Mouse (Mus musculus): Measurements from ENCODE around the gene Spag17.

Spag17 gene

DNA sequence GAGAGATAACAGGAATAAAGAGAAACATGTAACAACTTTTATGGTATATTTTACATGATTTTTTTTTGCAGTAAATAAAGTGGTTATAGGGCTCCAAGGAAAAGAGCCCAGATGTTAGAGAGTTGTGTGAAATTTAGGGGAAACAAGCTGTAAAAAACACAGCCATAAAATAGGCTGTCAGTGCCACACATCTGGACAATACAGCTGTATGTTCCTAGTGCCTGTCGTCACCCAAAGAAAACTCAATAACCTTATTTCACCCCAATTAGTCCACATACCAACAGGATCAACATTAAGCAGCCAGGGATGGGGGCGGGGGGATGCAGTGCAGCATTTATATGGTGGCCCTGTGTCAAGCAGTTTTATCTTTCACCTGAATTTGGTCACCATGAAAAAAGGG is 81.1 kb downstream of the Spag17 start:
- no peak for DNase-seq

DNA sequence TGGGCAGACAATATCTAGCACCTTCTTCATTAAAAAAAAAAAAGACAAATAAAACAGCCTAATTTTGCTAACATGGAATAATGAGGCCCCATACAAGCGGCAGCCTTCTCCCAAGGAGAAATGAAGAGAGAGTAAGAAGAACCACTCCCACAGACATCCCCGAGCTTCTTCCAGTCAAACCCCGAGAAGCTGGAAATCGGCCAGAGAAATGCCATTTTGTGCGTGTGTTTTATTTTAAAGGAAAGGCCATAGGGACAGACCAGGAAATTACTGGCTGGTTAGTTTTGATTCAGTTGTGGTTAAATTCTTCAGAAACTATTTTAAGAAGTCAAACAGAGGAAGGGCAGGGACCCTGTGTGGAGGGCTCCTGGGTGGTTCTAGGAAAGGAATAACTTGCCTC is 85.6 kb downstream of the Spag17 start:
- no peak for DNase-seq

DNA sequence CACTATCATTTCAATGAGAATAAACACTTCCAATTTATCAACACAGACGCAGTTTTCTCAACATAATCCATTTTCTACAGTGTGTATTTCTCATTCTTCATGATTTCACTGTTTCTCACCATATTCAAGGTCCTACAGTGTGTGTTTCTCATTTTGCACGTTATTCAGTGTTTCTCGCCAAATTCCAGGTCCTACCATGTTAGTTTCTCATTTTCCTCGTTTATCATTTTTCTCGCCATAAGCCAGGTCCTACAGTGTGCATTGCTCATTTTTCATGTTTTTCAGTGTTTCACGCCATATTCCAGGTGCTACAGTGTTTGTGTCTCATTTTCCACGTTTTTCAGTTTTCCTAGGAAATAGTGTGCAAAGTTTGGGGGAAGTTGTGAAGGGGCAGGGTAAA is 95.8 kb downstream of the Spag17 start:
- DNase-seq, result no peak

DNA sequence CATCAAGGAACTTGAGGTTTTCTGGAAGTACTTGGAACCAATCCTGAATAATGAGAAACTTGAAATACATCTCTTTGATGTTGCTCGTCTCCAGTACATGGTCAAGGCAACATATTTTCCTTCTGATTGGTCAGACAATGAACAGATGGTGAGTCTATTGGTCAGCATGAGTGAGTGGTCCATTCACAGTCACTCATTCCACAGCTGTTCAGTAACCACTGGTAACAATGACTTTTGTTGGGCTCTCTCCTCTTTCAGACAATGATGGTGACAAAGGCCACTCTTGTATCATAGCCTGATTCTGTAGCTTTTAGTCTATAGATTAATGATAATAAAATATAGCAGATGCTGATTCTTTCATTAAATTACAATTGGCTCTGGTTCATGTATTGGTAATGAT is 119.5 kb downstream of the Spag17 start:
- no peak for DNase-seq

DNA sequence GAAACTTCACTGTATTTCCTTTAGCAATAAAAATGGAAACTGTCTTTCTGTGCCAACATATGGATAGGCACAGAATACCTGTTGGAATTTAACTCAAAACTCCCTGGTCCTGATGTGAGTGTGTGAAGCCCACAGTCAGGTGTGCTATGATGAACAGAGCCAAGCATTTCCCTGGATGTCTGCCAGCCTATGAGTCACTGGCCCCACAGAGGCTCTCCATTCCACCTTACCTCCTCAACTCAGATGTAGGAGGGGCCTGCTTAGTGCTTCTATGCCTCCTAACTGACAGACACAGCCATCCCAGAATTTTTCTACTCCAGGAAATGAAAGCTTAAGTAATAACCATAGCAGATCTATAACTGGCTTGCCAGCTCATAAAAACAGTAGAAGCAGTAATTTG is 124.6 kb downstream of the Spag17 start:
- no peak for DNase-seq

DNA sequence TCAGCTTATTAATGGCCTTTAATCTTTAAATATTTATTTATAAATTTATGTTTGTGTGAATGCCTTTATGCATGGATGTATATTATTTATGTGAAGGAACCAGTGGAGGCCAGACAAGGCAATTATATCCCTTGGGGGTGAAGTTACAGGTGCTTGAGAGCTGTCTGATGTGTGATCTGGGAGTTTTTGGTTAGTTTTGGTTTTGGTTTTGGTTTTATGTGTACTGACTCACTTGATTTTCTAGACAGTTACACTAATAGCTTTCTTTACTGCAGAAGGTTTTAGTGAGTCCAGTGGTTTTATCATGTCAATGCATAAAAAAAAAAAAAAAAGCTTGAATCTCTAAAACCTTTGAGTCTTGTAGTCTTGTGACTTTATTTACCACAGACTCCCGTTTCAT is 128.9 kb downstream of the Spag17 start:
- no peak for DNase-seq

DNA sequence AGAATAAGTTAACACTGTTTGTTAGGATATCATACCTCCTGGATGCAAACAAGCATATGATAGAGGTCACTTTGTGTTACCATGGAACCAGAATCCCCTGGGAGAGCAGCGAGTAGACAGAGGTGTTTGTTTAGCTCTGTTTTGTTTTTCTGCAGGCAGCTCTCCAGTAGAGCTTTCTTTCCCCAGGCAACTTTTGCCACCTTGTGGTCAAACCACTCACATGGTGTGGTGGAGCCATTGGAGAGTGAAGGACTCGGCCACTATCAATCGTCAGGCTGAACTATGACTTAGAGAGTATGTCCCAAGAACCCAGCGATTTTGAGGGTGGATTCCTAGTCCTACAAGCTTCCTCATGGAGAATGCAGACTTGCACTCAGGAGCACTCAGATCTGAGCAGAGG is 146.1 kb downstream of the Spag17 start:
- DNase-seq, result no peak

DNA sequence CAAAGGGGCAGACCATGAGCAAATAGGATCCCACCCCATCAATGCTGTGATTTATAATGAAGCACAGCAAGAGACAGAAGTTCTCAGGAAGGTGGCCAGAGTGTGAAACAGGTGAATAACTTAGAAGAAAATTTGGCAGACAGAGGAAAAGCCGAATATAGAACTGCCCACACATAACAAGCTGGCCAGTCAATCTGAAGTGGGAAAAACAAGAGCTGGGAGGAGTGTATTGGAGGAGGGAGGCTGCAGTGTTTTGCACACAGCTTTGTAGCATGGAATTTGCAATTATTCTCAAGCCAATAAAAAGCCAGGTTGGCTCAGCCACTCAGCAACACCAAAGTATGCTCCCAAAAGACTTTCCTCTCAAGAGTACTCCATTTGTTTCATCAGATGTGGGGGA is 147.8 kb downstream of the Spag17 start:
- no peak for DNase-seq

DNA sequence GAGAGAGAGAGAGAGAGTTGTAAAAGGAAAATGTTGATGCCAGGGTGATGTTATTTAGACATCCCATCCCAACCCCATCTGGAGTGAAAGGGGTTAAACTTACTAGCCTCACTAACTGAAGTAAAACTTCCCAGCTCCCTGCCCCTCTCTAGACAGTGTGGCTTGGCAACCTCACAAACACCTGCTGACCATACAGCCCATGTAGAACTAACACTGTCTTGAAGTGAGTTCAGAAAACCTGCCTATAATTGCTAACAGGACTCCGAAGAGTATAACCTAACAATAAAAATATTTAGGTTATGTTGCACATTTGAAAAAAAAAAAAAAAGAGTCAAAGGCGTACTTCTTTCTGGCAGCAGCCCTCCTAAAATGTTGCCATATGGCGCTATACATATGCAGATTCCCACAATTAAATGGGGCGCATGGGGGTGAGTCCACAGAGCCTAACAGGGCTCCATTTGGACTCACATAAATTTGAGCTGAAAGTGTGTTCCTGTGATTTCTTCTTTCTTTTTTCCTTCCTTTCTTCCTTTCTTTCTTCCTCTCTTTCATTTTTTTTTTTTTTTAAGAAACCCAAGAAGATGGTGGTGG is 149.3 kb downstream of the Spag17 start:
- DNase-seq, result peak; percentile 15

DNA sequence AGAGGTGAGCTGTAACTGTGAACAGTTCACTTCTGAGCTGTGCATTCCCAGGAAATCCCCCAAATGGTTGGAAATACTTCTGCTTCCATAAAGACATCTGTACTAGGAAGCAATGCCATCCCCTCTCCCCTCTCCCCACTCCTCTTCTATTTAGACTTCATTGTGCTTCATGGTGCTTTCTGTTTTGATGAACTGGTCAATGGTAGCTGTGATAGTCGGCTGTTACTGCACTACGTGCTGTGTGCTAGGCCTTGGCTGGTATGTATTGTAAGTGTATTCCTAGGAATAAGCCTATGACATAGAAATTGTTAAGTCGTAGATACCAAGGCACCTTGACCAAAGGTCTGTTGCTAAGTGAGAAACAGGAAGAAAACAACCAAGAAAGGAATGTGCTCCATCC is 149.9 kb downstream of the Spag17 start:
- DNase-seq, result no peak

DNA sequence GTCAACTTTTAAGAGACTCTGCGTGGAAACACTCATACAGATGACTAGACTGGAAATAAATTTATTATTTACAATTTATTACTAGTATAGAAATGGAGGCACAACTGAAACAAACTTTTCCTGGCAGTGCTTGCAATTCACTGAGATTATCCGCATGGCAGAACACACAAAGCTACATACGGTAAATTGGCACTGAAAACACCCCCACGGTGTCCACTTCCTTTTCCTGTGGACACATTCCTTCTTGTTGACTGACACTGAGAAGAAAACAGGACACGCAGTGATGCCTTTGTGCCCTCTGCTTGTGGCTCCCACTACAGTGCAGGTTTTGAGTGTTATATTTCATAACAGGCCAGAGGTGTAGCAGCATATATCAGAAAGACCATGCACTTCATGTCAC is 151.6 kb downstream of the Spag17 start:
- no peak for DNase-seq

DNA sequence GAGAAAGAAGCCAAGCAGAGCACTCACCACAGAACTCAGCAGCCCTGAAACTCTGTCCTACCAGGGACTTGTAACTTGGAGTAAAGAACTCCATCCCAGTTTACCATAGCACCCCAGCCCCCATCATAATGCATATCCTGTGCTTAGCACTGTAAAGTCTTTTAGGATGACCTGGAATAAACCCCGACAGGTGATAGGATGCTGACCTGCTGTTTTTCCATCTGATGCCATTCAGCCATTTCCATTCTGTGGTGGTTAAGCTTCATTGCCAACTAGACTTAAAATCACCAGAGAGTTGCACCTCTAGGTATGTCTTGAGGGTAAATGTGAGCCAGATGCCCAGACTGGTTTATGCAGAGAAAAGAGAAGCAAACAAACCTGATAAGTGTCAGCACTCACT is 189.2 kb downstream of the Spag17 start:
- peak; percentile 61 for DNase-seq

DNA sequence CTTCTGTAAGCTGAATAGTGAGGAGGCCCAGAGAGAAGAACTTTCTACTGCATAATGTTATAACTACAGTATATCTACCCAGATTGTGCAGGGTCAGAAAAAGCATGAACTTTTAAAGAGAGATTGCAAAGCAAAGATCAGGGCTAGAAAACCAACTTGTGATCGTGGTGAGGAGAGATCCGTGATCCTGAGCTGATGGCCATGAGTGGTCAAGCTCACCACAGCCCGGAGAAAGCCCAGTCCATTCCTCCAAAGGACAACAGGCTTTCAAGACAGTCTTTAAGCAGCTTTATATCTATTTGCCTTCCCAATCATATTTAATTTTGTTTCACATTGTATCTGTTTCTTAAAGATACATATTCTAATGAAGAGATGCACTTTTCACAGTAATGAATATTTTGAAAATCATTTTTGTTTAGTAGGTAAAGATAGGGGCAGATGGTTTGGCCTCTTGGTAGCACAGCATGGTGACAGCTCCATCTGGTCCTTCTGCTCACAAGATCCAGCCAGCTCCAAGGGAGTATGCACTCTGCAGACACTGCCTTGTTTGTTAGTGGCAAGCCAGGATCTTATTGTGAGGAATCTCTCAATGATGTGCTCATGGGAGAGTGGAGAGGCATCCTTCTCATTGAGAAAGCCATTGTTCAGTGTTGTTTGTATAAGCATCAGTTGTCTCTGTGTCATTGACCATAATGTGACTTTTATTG is 217.3 kb downstream of the Spag17 start:
- DNase-seq, result peak; percentile 93

DNA sequence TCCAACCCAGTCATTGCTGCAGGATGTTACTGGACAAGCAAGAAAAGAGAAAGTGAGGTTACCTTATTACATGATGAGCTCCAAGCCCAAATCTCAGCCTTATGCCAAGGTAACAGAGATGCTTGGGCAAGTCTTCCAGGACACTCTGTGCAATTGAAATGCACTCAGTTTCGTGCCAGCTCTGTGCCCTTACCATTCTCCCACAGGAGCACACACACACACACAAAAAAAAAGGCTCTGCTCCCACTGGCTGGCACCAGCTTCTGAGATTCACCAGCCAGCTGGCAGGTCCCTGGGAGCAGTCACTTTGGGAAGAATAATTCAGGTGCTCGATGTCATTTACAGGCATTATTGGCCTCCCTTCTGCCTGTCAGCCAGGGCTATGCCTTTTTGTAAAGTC is 221.5 kb downstream of the Spag17 start:
- peak; percentile 89 for DNase-seq

DNA sequence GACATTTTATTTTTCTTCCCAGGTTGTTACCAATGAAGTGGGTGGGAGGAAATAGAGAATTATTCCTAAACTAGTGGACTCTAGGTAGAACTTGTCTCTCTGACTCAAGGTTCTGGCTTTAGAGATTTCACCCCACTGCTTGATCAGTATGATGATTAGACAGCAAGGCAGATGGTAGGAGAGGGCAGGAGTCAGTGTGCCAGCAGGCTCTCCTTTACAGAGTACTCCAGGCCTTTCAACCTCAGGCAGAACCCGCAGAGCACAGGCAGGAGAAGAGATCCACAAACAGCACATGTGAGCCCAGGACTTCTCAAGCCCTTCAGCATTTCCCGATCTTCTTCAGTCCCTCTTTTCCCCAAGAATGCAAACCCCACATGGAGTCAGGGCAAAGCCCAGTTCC is 233.5 kb downstream of the Spag17 start:
- DNase-seq, result peak; percentile 55

DNA sequence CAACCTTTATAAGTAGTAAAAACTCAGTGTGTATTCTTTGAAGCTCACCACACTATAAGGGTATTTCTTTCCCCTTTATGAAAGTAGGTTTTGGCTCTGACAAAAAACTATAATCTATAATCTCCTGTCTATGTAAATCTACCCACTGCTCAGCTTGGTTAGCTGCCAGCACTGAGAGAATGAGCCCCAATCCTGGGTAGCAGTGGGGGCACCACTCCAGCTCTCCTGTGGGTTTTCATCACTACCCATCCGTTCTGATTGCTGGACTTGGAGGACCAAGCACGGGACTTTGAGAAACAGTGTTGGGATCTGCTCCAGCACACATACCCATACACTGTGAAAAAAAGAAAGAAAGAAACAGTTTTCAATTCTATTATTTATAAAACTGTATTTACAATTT is 236.8 kb downstream of the Spag17 start:
- DNase-seq, result peak; percentile 70

DNA sequence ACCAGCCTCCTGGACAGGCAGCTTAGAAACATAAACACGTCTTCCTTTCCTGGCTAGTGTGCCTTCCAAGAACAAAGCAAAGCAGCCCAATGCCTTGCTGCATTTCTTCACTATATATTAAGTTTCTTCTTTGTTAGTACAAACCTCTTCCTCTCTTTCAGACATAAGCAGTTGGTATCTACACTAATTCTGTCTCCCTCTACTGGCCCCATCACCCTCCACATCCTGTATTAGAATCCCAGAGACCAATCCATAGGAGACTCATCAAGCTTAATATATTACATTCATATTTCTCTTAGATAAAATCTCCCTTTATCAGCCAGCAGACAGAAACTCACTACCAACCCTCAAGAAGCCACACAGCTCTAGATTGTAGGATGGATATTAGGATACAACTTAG is 237.2 kb downstream of the Spag17 start:
- no peak for DNase-seq

DNA sequence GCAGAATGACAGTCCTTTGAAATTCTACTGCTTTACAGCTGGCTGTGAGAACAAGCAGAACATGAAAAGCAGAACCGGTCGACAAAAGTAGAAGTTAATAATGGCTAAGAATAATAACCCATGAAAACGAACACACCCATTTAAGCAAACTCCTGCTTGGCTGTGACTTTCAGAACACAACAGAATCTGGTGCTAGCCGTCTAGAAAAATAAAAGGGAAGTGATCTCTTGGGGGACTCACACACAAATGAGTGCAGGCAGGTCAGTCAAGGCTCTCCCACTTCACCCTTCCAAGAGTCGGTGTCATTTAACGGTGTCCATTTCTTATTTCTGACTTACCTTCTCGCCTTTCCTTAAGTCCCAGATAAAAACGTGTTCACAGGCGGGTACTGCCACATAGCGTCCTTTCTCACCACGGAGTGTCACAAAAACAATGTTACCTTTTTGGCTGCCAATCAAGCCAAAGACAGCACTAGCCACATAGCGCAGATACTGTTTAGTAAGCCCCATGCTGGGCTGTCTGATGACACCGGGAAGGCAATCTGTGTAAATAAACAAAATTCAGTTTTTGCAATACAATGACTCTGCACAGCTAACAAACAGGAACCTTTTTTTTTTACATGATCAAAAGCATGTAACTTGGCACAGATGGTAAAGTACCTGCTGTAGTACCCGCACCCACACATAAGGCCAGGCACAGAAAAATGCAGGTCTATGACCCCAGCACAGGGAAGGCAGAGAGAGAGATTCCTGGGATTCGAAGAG is 275.7 kb downstream of the Spag17 start:
- peak; percentile 16 for DNase-seq

DNA sequence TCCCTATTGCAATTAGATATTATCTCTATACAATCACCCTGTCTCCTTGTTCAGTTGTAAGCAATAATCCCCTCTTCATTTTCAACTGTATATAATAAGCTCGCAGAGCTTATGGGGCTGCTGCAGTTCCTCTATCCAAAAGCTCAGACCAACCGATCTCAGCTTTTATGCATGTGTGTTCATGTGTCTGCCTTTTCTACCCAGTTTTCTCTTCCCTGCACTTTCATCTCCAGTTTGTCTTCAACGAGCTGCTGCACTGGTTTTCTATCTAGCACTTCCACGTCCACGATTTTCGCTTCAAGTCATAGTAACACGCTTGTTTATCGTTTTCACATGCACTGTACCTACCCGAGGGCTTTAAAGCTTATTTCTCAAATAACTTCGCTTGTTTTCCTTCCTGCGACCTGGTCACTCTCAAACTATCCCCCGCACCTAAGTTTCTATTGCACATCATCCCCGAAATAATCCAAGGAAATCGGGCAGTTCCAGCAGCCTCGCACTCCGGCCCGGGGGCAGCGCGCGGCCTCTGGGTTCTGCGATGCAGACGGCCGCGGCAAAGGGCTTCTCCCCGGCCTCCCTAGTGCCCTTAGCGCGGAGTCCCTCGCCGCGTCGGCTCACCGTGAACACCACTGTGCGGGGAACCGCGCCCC is 276.6 kb downstream of the Spag17 start:
- DNase-seq, result no peak

DNA sequence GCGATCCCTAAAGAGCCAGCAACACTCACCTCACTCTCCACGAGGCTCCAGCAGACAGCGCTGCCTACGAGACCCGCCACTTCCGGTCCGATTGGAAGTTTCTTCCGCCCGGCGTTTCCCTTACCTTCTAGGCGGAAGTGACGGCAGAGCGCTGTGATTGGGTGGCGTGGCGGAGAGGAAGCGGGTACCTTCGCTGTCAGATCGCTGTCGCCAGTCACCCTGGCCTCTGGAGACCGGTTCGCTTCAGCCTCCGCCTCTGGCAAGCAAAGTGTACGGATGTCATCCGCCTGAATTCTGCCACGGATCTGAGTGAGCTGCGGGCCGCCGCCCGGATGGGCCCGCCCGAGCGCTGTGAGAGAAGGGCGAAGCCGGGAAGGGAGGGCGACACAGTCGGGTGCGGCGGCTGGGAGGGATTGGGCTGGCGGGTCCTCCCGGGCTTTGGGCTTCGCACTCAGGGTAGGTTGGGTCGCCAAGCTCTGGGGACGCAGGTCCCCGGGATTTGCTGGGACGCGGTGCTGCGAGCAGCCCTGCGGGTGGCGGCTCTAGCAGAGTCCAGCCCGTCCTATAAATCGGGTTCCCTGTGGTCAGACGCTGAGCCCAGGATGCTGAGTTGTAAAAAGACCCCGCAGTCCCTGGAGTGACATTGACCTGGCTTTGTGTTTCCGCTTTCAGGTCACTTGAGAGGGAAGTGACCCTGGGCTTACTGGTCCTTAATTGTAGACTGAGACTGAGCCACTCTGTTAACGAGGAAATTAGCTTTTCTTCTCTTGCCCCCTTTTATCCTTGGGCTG is 277.3 kb downstream of the Spag17 start, which contains the start of the genes Gdap2 and Wdr3:
Gdap2 (plus strand) TSS at position 67 of the 791 bp plus-strand sequence.
Wdr3 (minus strand) TSS at position 93 of the 791 bp plus-strand sequence.
- DNase-seq, result peak; percentile 93

DNA sequence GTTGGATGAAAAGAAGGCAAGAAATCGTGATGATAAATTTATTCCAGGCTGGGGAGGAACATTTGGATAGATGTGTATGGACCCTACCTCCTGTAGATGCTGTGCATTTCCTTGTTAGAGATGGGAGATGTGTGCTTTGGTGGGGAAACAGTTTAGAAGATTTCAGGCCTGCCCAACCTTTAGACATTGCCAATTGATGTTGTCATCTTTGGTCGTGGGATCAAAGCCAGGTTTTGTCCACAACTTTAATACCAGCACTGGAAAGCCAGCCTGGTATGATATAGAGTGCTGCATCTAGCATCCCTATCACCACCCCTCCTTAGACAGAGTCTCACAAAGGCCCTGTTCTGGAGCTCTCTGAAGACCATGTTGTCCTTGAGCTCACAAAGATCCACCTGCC is 278.4 kb downstream of the Spag17 start:
- peak; percentile 11 for DNase-seq

DNA sequence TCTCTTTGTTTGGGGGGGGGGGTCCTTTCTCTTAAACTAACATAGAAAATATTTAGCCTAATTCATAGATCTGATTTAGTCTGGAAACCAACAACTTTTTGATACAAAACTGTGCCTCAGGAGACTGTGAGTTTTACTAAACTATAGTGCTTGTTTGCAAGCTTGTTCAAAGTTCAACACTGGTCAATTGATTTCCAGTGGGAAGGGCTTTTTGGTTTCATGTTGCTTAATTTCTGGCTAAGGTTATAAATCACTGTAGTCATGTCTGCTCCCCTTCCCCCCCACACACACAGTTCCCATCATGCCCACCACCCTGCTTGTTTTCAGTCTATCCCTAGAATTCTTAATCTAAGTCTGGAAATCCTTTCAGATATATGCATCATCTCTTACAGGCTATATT is 279.8 kb downstream of the Spag17 start:
- DNase-seq, result no peak

DNA sequence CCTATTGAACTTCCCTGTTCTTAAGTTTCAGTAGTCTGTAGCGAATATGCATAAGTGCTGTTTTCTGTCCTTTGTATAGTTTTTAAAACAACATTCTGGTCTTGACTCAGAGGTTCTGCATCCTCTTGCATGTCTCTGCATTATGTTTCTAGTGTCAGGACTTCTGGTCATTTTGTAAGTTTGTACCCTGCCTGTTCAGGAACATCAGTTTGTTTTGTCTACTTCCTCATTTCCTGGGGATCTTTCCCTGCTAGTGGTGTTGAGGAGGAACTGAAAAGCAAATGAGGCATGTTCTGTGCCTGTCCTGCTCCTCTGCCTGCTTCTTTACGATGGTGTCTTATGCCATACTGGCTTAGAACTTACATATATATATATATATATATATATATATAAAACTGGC is 290.8 kb downstream of the Spag17 start:
- no peak for DNase-seq
